Mouse (Mus musculus): ENCODE results near the gene Foxred1. TPM values are rescaled to one million over a fixed set of nuclear protein-coding genes. Genes with fewer than 3 reads are reported as not detected.

Gene Foxred1
- polyA plus RNA-seq, 1 experiment from 2014 or later = 48.5 TPM

GRCm38 (mm10) chr9:35163011-35163690, 47.7 kb downstream of the Foxred1 start:
- 92% methylated on average over 11 of the region's 11 CpGs for WGBS
- no peak for ATAC-seq (ENCODE audit: low FRiP score, low read depth)
- no peak overlapping the region for H3K27ac ChIP-seq (replicated peaks)

GRCm38 (mm10) chr9:35161721-35162120, 49.1 kb downstream of the Foxred1 start:
- Histone ChIP-seq H3K36me3 (peaks cover 10% of the 10 kb centered on the region; the same call in 1 of the 2 replicates), H3K4me2 (replicated peaks) (no peak overlapping the region), H3K4me1 (peaks cover 4% of the 10 kb centered on the region), H3K27me3 (no peaks in the 10 kb centered on the region), H3K4me3 (no peak overlapping the region), H3K27ac (replicated peaks) (no peak overlapping the region), H3K9ac (replicated peaks) (no peak overlapping the region), H3K9me3 (no peaks in the 10 kb centered on the region)
- no peak for ATAC-seq (ENCODE audit: low FRiP score, low read depth)
- 89% methylated on average over 7 of the region's 7 CpGs for WGBS

More at GRCm38 (mm10) chr9:35163011-35163690, 47.7 kb downstream of the Foxred1 start:
- Histone ChIP-seq H3K9me3 (no peaks in the 10 kb centered on the region), H3K9ac (replicated peaks) (no peak overlapping the region), H3K36me3 (peaks cover 8% of the 10 kb centered on the region; the same call in 1 of the 2 replicates), H3K4me3 (no peak overlapping the region), H3K4me2 (replicated peaks) (no peak overlapping the region), H3K4me1 (peaks cover 18% of the 10 kb centered on the region), H3K27me3 (no peaks in the 10 kb centered on the region)

GRCm38 (mm10) chr9:35160662-35161061, 50.2 kb downstream of the Foxred1 start:
- WGBS = 79% methylated on average over 2 of the region's 2 CpGs
- no peak overlapping the region for H3K9ac ChIP-seq (replicated peaks)
- H3K4me2 ChIP-seq (replicated peaks) = no peak overlapping the region
- no peak overlapping the region for H3K4me3 ChIP-seq
- no peak overlapping the region for H3K27ac ChIP-seq (replicated peaks)
- no peak for ATAC-seq (ENCODE audit: low FRiP score, low read depth)
- H3K36me3 ChIP-seq = peaks cover 16% of the 10 kb centered on the region; the same call in 1 of the 2 replicates
- H3K4me1 ChIP-seq = no peaks in the 10 kb centered on the region
- H3K27me3 ChIP-seq = no peaks in the 10 kb centered on the region
- H3K9me3 ChIP-seq = no peaks in the 10 kb centered on the region

GRCm38 (mm10) chr9:35158477-35158876, 52.4 kb downstream of the Foxred1 start:
- no peaks in the 10 kb centered on the region for H3K4me1 ChIP-seq
- no peak for ATAC-seq (ENCODE audit: low FRiP score, low read depth)
- no peak overlapping the region for H3K27ac ChIP-seq (replicated peaks)
- H3K9ac ChIP-seq (replicated peaks) = no peak overlapping the region
- no peak overlapping the region for H3K4me2 ChIP-seq (replicated peaks)
- no peaks in the 10 kb centered on the region for H3K9me3 ChIP-seq
- WGBS = 86% methylated on average over 3 of the region's 3 CpGs
- no peaks in the 10 kb centered on the region for H3K27me3 ChIP-seq
- H3K4me3 ChIP-seq = no peak overlapping the region
- peaks cover 16% of the 10 kb centered on the region; the same call in 1 of the 2 replicates for H3K36me3 ChIP-seq

GRCm38 (mm10) chr9:35156862-35157261, 54.0 kb downstream of the Foxred1 start:
- 94% methylated on average over 4 of the region's 4 CpGs for WGBS
- Histone ChIP-seq H3K4me3 (no peak overlapping the region), H3K4me2 (replicated peaks) (no peak overlapping the region), H3K9ac (replicated peaks) (no peak overlapping the region), H3K27ac (replicated peaks) (no peak overlapping the region), H3K27me3 (no peaks in the 10 kb centered on the region), H3K4me1 (no peaks in the 10 kb centered on the region), H3K9me3 (no peaks in the 10 kb centered on the region), H3K36me3 (0 out of 2 replicates have a peak, but pooled peaks cover 9% of the 10 kb centered on the region)
- no peak for ATAC-seq (ENCODE audit: low FRiP score, low read depth)

- Histone ChIP-seq H3K36me3 (0 out of 2 replicates have a peak, but pooled peaks cover 9% of the 10 kb centered on the region), H3K4me1 (no peaks in the 10 kb centered on the region), H3K4me2 (replicated peaks) (no peak overlapping the region), H3K9ac (replicated peaks) (no peak overlapping the region), H3K27me3 (no peaks in the 10 kb centered on the region), H3K27ac (replicated peaks) (no peak overlapping the region), H3K9me3 (no peaks in the 10 kb centered on the region), H3K4me3 (no peak overlapping the region)
- ATAC-seq (ENCODE audit: low FRiP score, low read depth) = no peak
- 91% methylated on average over 5 of the region's 5 CpGs for WGBS
Measured at GRCm38 (mm10) chr9:35156002-35156710, 54.7 kb downstream of the Foxred1 start.

Other genes starting within 250 kb of the Foxred1 start
- 9.0 and 11.4 TPM in 2 replicates for gene St3gal4, start 91.8 kb downstream of the Foxred1 start, polyA plus RNA-seq (2016; fragmentation: Nextera tagmentation; extraction: Ambion mirVana)
- 85.1 and 87.2 TPM in 2 replicates for gene Dcps, start 35.0 kb downstream of the Foxred1 start, polyA plus RNA-seq (2016; fragmentation: Nextera tagmentation; extraction: Ambion mirVana)
- 86.4 and 91.2 TPM in 2 replicates for gene Srpr, start 10.9 kb downstream of the Foxred1 start, polyA plus RNA-seq (2016; fragmentation: Nextera tagmentation; extraction: Ambion mirVana)
- 11.2 and 12.4 TPM in 2 replicates for gene Tirap, start 10.8 kb downstream of the Foxred1 start, polyA plus RNA-seq (2016; fragmentation: Nextera tagmentation; extraction: Ambion mirVana)
- gene Fam118b, start 56.8 kb upstream of the Foxred1 start, polyA plus RNA-seq (2016; fragmentation: Nextera tagmentation; extraction: Ambion mirVana) = 69.3 and 70.1 TPM in 2 replicates
- 26.0 and 26.9 TPM in 2 replicates for gene Rpusd4, start 56.8 kb upstream of the Foxred1 start, polyA plus RNA-seq (2016; fragmentation: Nextera tagmentation; extraction: Ambion mirVana)
- gene Cdon, start 210.1 kb upstream of the Foxred1 start, polyA plus RNA-seq (2016; fragmentation: Nextera tagmentation; extraction: Ambion mirVana) = 19.7 and 22.8 TPM in 2 replicates

Data from midbrain, embryonic 12.5 days (tissue).